Mouse (Mus musculus) CH12.LX (cell line): ENCODE data around the gene Serpina3b. TPM values are rescaled to one million over a fixed set of nuclear protein-coding genes. Genes with fewer than 3 reads are reported as not detected.

Experiments used
- DNase-seq: peaks from one replicate; pipeline ENCODE4 v3.0.0-alpha.2; 2013; ENCODE audit errors: extremely low read depth
- H3K27ac ChIP-seq: 2 replicates; pipeline ENCODE4 v1.5.1; 2012; ENCODE audit warnings: low read depth, mild to moderate bottlenecking, control low read depth, moderate library complexity; ENCODE audit not compliant: insufficient read depth
- H3K27me3 ChIP-seq: replicated peaks from 2 replicates; pipeline ENCODE3; 2012; ENCODE audit warnings: inconsistent platforms
- H3K36me3 ChIP-seq, 2 experiments: replicated peaks in 1 of 2; 2 replicates each; pipeline versions ENCODE3 to v1.6.1; 2012; ENCODE audit warnings: inconsistent platforms in 1 of 2, low read length in 1 of 2, mild to moderate bottlenecking in 1 of 2, mixed read lengths in 1 of 2, moderate library complexity in 1 of 2; ENCODE audit not compliant: control insufficient read depth in 1 of 2, insufficient read depth in 1 of 2
- H3K4me1 ChIP-seq, 2 experiments: 2 replicates each; pipeline ENCODE4 v1.6.1; 2012; ENCODE audit warnings: inconsistent platforms in 1 of 2, moderate library complexity in 1 of 2; ENCODE audit not compliant: insufficient read depth in 2 of 2, control insufficient read depth in 1 of 2
- H3K4me2 ChIP-seq: 2 replicates; pipeline ENCODE4 v1.6.1; 2012; ENCODE audit warnings: low read depth, mild to moderate bottlenecking, control low read depth; ENCODE audit not compliant: poor library complexity, insufficient read depth, severe bottlenecking
- H3K4me3 ChIP-seq, 3 experiments: fragments of 150-350 bp in 1 of 3; sonication (generic) in 1 of 3; replicated peaks in 1 of 3; 2 replicates each; pipeline versions ENCODE3 to v1.5.1; 2011 to 2012; ENCODE audit warnings: low read depth in 2 of 3, low read length in 2 of 3, mild to moderate bottlenecking in 2 of 3, moderate library complexity in 2 of 3, control low read depth in 1 of 3, improper control_type of control experiment in 1 of 3, inconsistent platforms in 1 of 3, mixed read lengths in 1 of 3; ENCODE audit not compliant: poor library complexity in 1 of 3
- H3K79me2 ChIP-seq: replicated peaks from 2 replicates; pipeline ENCODE4 v1.6.1; 2012; ENCODE audit warnings: mild to moderate bottlenecking, moderate library complexity; ENCODE audit not compliant: control insufficient read depth, poor library complexity, insufficient read depth, severe bottlenecking; ENCODE audit errors: extremely low read depth
- H3K9ac ChIP-seq: 2 replicates; pipeline ENCODE4 v1.6.1; 2012; ENCODE audit warnings: low read depth, mild to moderate bottlenecking, control low read depth, moderate library complexity; ENCODE audit not compliant: insufficient read depth
- H3K9me3 ChIP-seq: replicated peaks from 2 replicates; pipeline ENCODE3; 2012; ENCODE audit warnings: low read length, inconsistent platforms, mixed read lengths
- BHLHE40 ChIP-seq: IDR thresholded peaks from 2 replicates; pipeline ENCODE4 v1.6.1; 2011; ENCODE audit warnings: mild to moderate bottlenecking, low read depth, low read length, improper control_type of control experiment
- CHD1 ChIP-seq: IDR thresholded peaks from 2 replicates; pipeline ENCODE4 v1.6.1; 2012; ENCODE audit warnings: low read depth, low read length, improper control_type of control experiment, inconsistent platforms
- E2F4 ChIP-seq: IDR thresholded peaks from 2 replicates; pipeline ENCODE4 v1.6.1; 2011; ENCODE audit warnings: low read depth, low read length, improper control_type of control experiment; ENCODE audit not compliant: insufficient replicate concordance
- EP300 ChIP-seq: IDR thresholded peaks from 2 replicates; pipeline ENCODE4 v1.6.1; 2011; ENCODE audit warnings: low read length, improper control_type of control experiment
- ETS1 ChIP-seq: conservative IDR thresholded peaks from 2 replicates; pipeline ENCODE4 v1.6.1; 2012; ENCODE audit warnings: low read depth, mild to moderate bottlenecking, inconsistent platforms, low read length, improper control_type of control experiment, moderate library complexity
- HCFC1 ChIP-seq: IDR thresholded peaks from 2 replicates; pipeline ENCODE4 v1.6.1; 2012; ENCODE audit warnings: low read depth, mild to moderate bottlenecking, inconsistent platforms, low read length, improper control_type of control experiment
- IRF4 ChIP-seq: IDR thresholded peaks from 2 replicates; pipeline ENCODE4 v1.6.1; 2014; ENCODE audit warnings: low read depth, mild to moderate bottlenecking, inconsistent platforms, low read length, improper control_type of control experiment
- JUN ChIP-seq: IDR thresholded peaks from 2 replicates; pipeline ENCODE4 v1.6.1; 2011; ENCODE audit warnings: low read depth, mild to moderate bottlenecking, low read length, improper control_type of control experiment, moderate library complexity; ENCODE audit not compliant: insufficient read depth
- JUND ChIP-seq: conservative IDR thresholded peaks from 2 replicates; pipeline ENCODE4 v1.6.1; 2011; ENCODE audit warnings: low read depth, low read length, improper control_type of control experiment
- MAFK ChIP-seq: IDR thresholded peaks from 2 replicates; pipeline ENCODE4 v1.6.1; 2011; ENCODE audit warnings: low read length, improper control_type of control experiment; ENCODE audit not compliant: insufficient replicate concordance
- MAX ChIP-seq: IDR thresholded peaks from 2 replicates; pipeline ENCODE4 v1.6.1; 2011; ENCODE audit warnings: low read length, improper control_type of control experiment
- MEF2A ChIP-seq: IDR thresholded peaks from 2 replicates; pipeline ENCODE4 v1.6.1; 2014; ENCODE audit warnings: low read depth, mild to moderate bottlenecking, inconsistent platforms, low read length, improper control_type of control experiment, borderline replicate concordance
- MXI1 ChIP-seq: IDR thresholded peaks from 2 replicates; pipeline ENCODE4 v1.6.1; 2011; ENCODE audit warnings: mild to moderate bottlenecking, low read depth, low read length, improper control_type of control experiment
- NELFE ChIP-seq: IDR thresholded peaks from 2 replicates; pipeline ENCODE4 v1.6.1; 2011; ENCODE audit warnings: low read depth, low read length, improper control_type of control experiment
- NRF1 ChIP-seq: IDR thresholded peaks from 2 replicates; pipeline ENCODE4 v1.6.1; 2014; ENCODE audit warnings: low read depth, mild to moderate bottlenecking, inconsistent platforms, low read length, improper control_type of control experiment, moderate library complexity
- PAX5 ChIP-seq: IDR thresholded peaks from 2 replicates; pipeline ENCODE4 v1.6.1; 2012; ENCODE audit warnings: low read length, inconsistent platforms, mixed read lengths
- POLR2A ChIP-seq: IDR thresholded peaks from 2 replicates; pipeline ENCODE4 v1.6.1; 2011; ENCODE audit warnings: low read depth, mild to moderate bottlenecking, improper control_type of control experiment, low read length
- SIN3A ChIP-seq: IDR thresholded peaks from 2 replicates; pipeline ENCODE4 v1.6.1; 2012; ENCODE audit warnings: low read length, improper control_type of control experiment, inconsistent platforms
- SMC3 ChIP-seq: IDR thresholded peaks from 2 replicates; pipeline ENCODE4 v1.6.1; 2011; ENCODE audit warnings: low read depth, low read length, improper control_type of control experiment
- TBP ChIP-seq: conservative IDR thresholded peaks from 2 replicates; pipeline ENCODE4 v1.6.1; 2011; ENCODE audit warnings: low read depth, low read length, improper control_type of control experiment
- USF1 ChIP-seq: IDR thresholded peaks from 2 replicates; pipeline ENCODE4 v1.6.1; 2014; ENCODE audit warnings: low read depth, mild to moderate bottlenecking, inconsistent platforms, low read length, improper control_type of control experiment
- dilution Hi-C: fragments of 300-500 bp; cut with MboI; formaldehyde crosslinking; loops from 2 replicates; pipeline ENCODE4 v1.14.3; 2020; ENCODE audit warnings: low sequenced_read_pairs; ENCODE audit not compliant: extremely low pct_unique_long_range_greater_than_20kb, extremely low pct_ligation_motif_present
- in situ Hi-C: fragments of 300-500 bp; cut with MboI; formaldehyde crosslinking; loops from 3 replicates; pipeline ENCODE4 v1.14.3; 2019; ENCODE audit warnings: low sequenced_read_pairs, low pct_ligation_motif_present, low pct_unique_long_range_greater_than_20kb, mixed read lengths
- polyA plus RNA-seq: library from polyadenylated mRNA; unstranded; fragments of >175 nt; gene quantifications from 2 replicates; pipeline ENCODE4 v1.2.1, GENCODE M21; 2012; ENCODE audit warnings: low read depth; ENCODE audit not compliant: insufficient read length
- total RNA-seq, 2 experiments: library from RNA; depleted of rRNA; stranded (reverse); fragments of 300-350 nt in 1 of 2; fragments of >200 nt in 1 of 2; gene quantifications; 2 replicates each; pipeline ENCODE4 v1.2.3; 2012 to 2014

Serpina3b gene
- total and polyA plus RNA-seq, 3 experiments = not detected

- in situ Hi-C loops = no loop called here
- no peaks in the 10 kb centered on the region for H3K4me1 ChIP-seq
- no peak overlapping the region for H3K4me2 ChIP-seq
- H3K79me2 ChIP-seq = no peaks in the 10 kb centered on the region
- peaks cover 56% of the 10 kb centered on the region for H3K27me3 ChIP-seq
- DNase-seq = no peak
- H3K4me3 ChIP-seq = no peak overlapping the region
- H3K9me3 ChIP-seq = no peaks in the 10 kb centered on the region
- dilution Hi-C loops = no loop called here
- no peaks in the 10 kb centered on the region for H3K36me3 ChIP-seq
- TF ChIP-seq HCFC1 (no peak), MAX (no peak), EP300 (no peak), TBP (no peak), MXI1 (no peak)
- H3K27ac ChIP-seq = no peak overlapping the region
- H3K9ac ChIP-seq = no peak overlapping the region
Measured at GRCm38 (mm10) chr12:104123097-104123496, 4.7 kb upstream of the Serpina3b start.

- H3K4me3 ChIP-seq = no peak overlapping the region
- in situ Hi-C loops (no loop called here), dilution Hi-C loops (no loop called here)
- H3K36me3 ChIP-seq = no peaks in the 10 kb centered on the region
- H3K27me3 ChIP-seq = peaks cover 56% of the 10 kb centered on the region
- H3K9me3 ChIP-seq = no peaks in the 10 kb centered on the region
- H3K79me2 ChIP-seq = no peaks in the 10 kb centered on the region
- no peak overlapping the region for H3K9ac ChIP-seq
- TF ChIP-seq BHLHE40 = no peak
- TF ChIP-seq MEF2A = no peak
- no peak for TF ChIP-seq PAX5
- no peak for TF ChIP-seq MAX
- no peak for TF ChIP-seq MAFK
- no peak for TF ChIP-seq JUND
- no peak for TF ChIP-seq SIN3A
- no peak for TF ChIP-seq TBP
- TF ChIP-seq E2F4 = no peak
- H3K27ac ChIP-seq = no peak overlapping the region
- H3K4me2 ChIP-seq = no peak overlapping the region
- H3K4me1 ChIP-seq = no peaks in the 10 kb centered on the region
- no peak for DNase-seq
Measured at GRCm38 (mm10) chr12:104123996-104124395, 3.8 kb upstream of the Serpina3b start.

- in situ Hi-C loops = no loop called here
Measured at GRCm38 (mm10) chr12:104125021-104125560, 2.7 kb upstream of the Serpina3b start.

More at GRCm38 (mm10) chr12:104125021-104125560, 2.7 kb upstream of the Serpina3b start:
- Histone ChIP-seq H3K36me3 (no peaks in the 10 kb centered on the region), H3K9ac (no peak overlapping the region), H3K79me2 (no peaks in the 10 kb centered on the region), H3K27ac (no peak overlapping the region), H3K27me3 (peaks cover 55% of the 10 kb centered on the region), H3K9me3 (no peaks in the 10 kb centered on the region), H3K4me2 (no peak overlapping the region), H3K4me3 (no peak overlapping the region), H3K4me1 (no peaks in the 10 kb centered on the region)
- TF ChIP-seq IRF4 (no peak), SMC3 (no peak), NRF1 (no peak), HCFC1 (no peak), TBP (no peak), JUN (no peak), MAFK (no peak), CHD1 (no peak), SIN3A (no peak), EP300 (no peak), USF1 (no peak), ETS1 (no peak), JUND (no peak), NELFE (no peak), MXI1 (no peak), POLR2A (no peak)
- no peak for DNase-seq
- dilution Hi-C loops = no loop called here
